Mouse (Mus musculus): Measurements from ENCODE around the gene Gfpt2. TPM values are rescaled to one million over a fixed set of nuclear protein-coding genes. Genes with fewer than 3 reads are reported as not detected.

The Gfpt2 gene
- polyA plus RNA-seq, 1 experiment, result 7.9 TPM

GRCm38 (mm10) chr11:49770676-49771550 is 23.1 kb upstream of the Gfpt2 start:
- no peak overlapping the region for H3K4me3 ChIP-seq (ENCODE audit: insufficient read depth, low read depth, low read length)
- no peaks in the 10 kb centered on the region for H3K4me1 ChIP-seq (ENCODE audit: control insufficient read depth, insufficient read depth, low read length)
- no peak for DNase-seq
- TF ChIP-seq CTCF (conservative IDR thresholded peaks at IDR 0.05; ENCODE audit: insufficient read depth, insufficient read length, low read depth, low read length), result no peak
- TF ChIP-seq POLR2A (IDR thresholded peaks at IDR 0.05; ENCODE audit: low read depth, low read length), result no peak
- 82% methylated on average over 9 of the region's 9 CpGs for WGBS
- no peaks in the 10 kb centered on the region for H3K27me3 ChIP-seq (replicated peaks; ENCODE audit: control insufficient read depth, insufficient read depth, low read length)
- no peak overlapping the region for H3K27ac ChIP-seq (ENCODE audit: insufficient read depth, low read depth, low read length)
- H3K36me3 ChIP-seq (ENCODE audit: control insufficient read depth, insufficient read depth, low read length), result no peaks in the 10 kb centered on the region

GRCm38 (mm10) chr11:49772251-49772650 is 21.7 kb upstream of the Gfpt2 start:
- H3K4me3 ChIP-seq (ENCODE audit: insufficient read depth, low read depth, low read length), result no peak overlapping the region
- no peak overlapping the region for H3K27ac ChIP-seq (ENCODE audit: insufficient read depth, low read depth, low read length)
- WGBS, result 59% methylated on average over 5 of the region's 5 CpGs
- no peaks in the 10 kb centered on the region for H3K36me3 ChIP-seq (ENCODE audit: control insufficient read depth, insufficient read depth, low read length)
- no peaks in the 10 kb centered on the region for H3K27me3 ChIP-seq (replicated peaks; ENCODE audit: control insufficient read depth, insufficient read depth, low read length)
- H3K4me1 ChIP-seq (ENCODE audit: control insufficient read depth, insufficient read depth, low read length), result no peaks in the 10 kb centered on the region
- TF ChIP-seq CTCF (conservative IDR thresholded peaks at IDR 0.05; ENCODE audit: insufficient read depth, insufficient read length, low read depth, low read length) (no peak), POLR2A (IDR thresholded peaks at IDR 0.05; ENCODE audit: low read depth, low read length) (no peak)
- DNase-seq, result no peak

- H3K4me3 ChIP-seq (ENCODE audit: insufficient read depth, low read depth, low read length), result no peak overlapping the region
- H3K36me3 ChIP-seq (ENCODE audit: control insufficient read depth, insufficient read depth, low read length), result no peaks in the 10 kb centered on the region
- no peaks in the 10 kb centered on the region for H3K27me3 ChIP-seq (replicated peaks; ENCODE audit: control insufficient read depth, insufficient read depth, low read length)
- TF ChIP-seq POLR2A (IDR thresholded peaks at IDR 0.05; ENCODE audit: low read depth, low read length), result no peak
- DNase-seq, result no peak
- no peak overlapping the region for H3K27ac ChIP-seq (ENCODE audit: insufficient read depth, low read depth, low read length)
- WGBS, result 79% methylated on average over 4 of the region's 4 CpGs
- H3K4me1 ChIP-seq (ENCODE audit: control insufficient read depth, insufficient read depth, low read length), result no peaks in the 10 kb centered on the region
Measured at GRCm38 (mm10) chr11:49774894-49775293, 19.1 kb upstream of the Gfpt2 start.

- TF ChIP-seq CTCF (conservative IDR thresholded peaks at IDR 0.05; ENCODE audit: insufficient read depth, insufficient read length, low read depth, low read length) (no peak), POLR2A (IDR thresholded peaks at IDR 0.05; ENCODE audit: low read depth, low read length) (no peak)
- 89% methylated on average over 6 of the region's 6 CpGs for WGBS
- Histone ChIP-seq H3K27ac (ENCODE audit: insufficient read depth, low read depth, low read length) (no peak overlapping the region), H3K4me3 (ENCODE audit: insufficient read depth, low read depth, low read length) (no peak overlapping the region), H3K36me3 (ENCODE audit: control insufficient read depth, insufficient read depth, low read length) (no peaks in the 10 kb centered on the region), H3K27me3 (replicated peaks; ENCODE audit: control insufficient read depth, insufficient read depth, low read length) (no peaks in the 10 kb centered on the region), H3K4me1 (ENCODE audit: control insufficient read depth, insufficient read depth, low read length) (no peaks in the 10 kb centered on the region)
- DNase-seq, result no peak
Measured at GRCm38 (mm10) chr11:49778844-49779243, 15.1 kb upstream of the Gfpt2 start.

- Histone ChIP-seq H3K27me3 (replicated peaks; ENCODE audit: control insufficient read depth, insufficient read depth, low read length) (no peaks in the 10 kb centered on the region), H3K4me1 (ENCODE audit: control insufficient read depth, insufficient read depth, low read length) (no peaks in the 10 kb centered on the region), H3K4me3 (ENCODE audit: insufficient read depth, low read depth, low read length) (no peak overlapping the region), H3K27ac (ENCODE audit: insufficient read depth, low read depth, low read length) (no peak overlapping the region), H3K36me3 (ENCODE audit: control insufficient read depth, insufficient read depth, low read length) (no peaks in the 10 kb centered on the region)
- WGBS, result 66% methylated on average over 4 of the region's 4 CpGs
- no peak for DNase-seq
- no peak for TF ChIP-seq POLR2A (IDR thresholded peaks at IDR 0.05; ENCODE audit: low read depth, low read length)
- no peak for TF ChIP-seq CTCF (conservative IDR thresholded peaks at IDR 0.05; ENCODE audit: insufficient read depth, insufficient read length, low read depth, low read length)
Measured at GRCm38 (mm10) chr11:49780161-49780817, 13.7 kb upstream of the Gfpt2 start.

GRCm38 (mm10) chr11:49781833-49782399 is 12.1 kb upstream of the Gfpt2 start:
- no peak for DNase-seq
- Histone ChIP-seq H3K27ac (ENCODE audit: insufficient read depth, low read depth, low read length) (no peak overlapping the region), H3K36me3 (ENCODE audit: control insufficient read depth, insufficient read depth, low read length) (no peaks in the 10 kb centered on the region), H3K27me3 (replicated peaks; ENCODE audit: control insufficient read depth, insufficient read depth, low read length) (0 out of 2 replicates have a peak, but pooled peaks cover 1% of the 10 kb centered on the region), H3K4me3 (ENCODE audit: insufficient read depth, low read depth, low read length) (no peak overlapping the region), H3K4me1 (ENCODE audit: control insufficient read depth, insufficient read depth, low read length) (no peaks in the 10 kb centered on the region)
- WGBS, result 84% methylated on average over 6 of the region's 6 CpGs
- no peak for TF ChIP-seq CTCF (conservative IDR thresholded peaks at IDR 0.05; ENCODE audit: insufficient read depth, insufficient read length, low read depth, low read length)
- TF ChIP-seq POLR2A (IDR thresholded peaks at IDR 0.05; ENCODE audit: low read depth, low read length), result no peak

- 51% methylated on average over 14 of the region's 14 CpGs for WGBS
- no peaks in the 10 kb centered on the region for H3K4me1 ChIP-seq (ENCODE audit: control insufficient read depth, insufficient read depth, low read length)
- no peak for TF ChIP-seq CTCF (conservative IDR thresholded peaks at IDR 0.05; ENCODE audit: insufficient read depth, insufficient read length, low read depth, low read length)
- no peak for TF ChIP-seq POLR2A (IDR thresholded peaks at IDR 0.05; ENCODE audit: low read depth, low read length)
- H3K36me3 ChIP-seq (ENCODE audit: control insufficient read depth, insufficient read depth, low read length), result no peaks in the 10 kb centered on the region
- no peak for DNase-seq
- H3K4me3 ChIP-seq (ENCODE audit: insufficient read depth, low read depth, low read length), result no peak overlapping the region
- H3K27ac ChIP-seq (ENCODE audit: insufficient read depth, low read depth, low read length), result no peak overlapping the region
- no peaks in the 10 kb centered on the region for H3K27me3 ChIP-seq (replicated peaks; ENCODE audit: control insufficient read depth, insufficient read depth, low read length)
Measured at GRCm38 (mm10) chr11:49793131-49793530, 847 bp upstream of the Gfpt2 start.

Measured in kidney, adult 2 months (tissue).